Comparison of ENCODE assay signal across 12 mouse cellular contexts in genomic region chr12:79840465-79840864, GRCm38 (mm10).
DNase-seq lines count a peak whose midpoint lies in the region; ATAC-seq lines count a peak whose summit lies in the region.
"Had no signal": no experiment of that assay in that cellular context is flagged by ENCODE, and none has a peak within 500 bp of the region (broad histone marks: within the 10 kb centered on the region; RNA-seq: fewer than 3 reads in every experiment).

No protein-coding gene starts in this region.

- no peak overlapping the region for H3K4me3 ChIP-seq in heart, embryonic 12.5 days
- H3K4me3 ChIP-seq in midbrain, embryonic 10.5 days = no peak overlapping the region
- no peak overlapping the region for H3K4me3 ChIP-seq in midbrain, embryonic 15.5 days
- no peak overlapping the region for H3K4me3 ChIP-seq in embryonic facial prominence, embryonic 13.5 days
- H3K4me3 ChIP-seq in midbrain, embryonic 13.5 days (replicated peaks) = no peak overlapping the region

- H3K4me1 ChIP-seq in heart, embryonic 12.5 days (replicated peaks) = peaks cover 79% of the 10 kb centered on the region
- H3K4me1 ChIP-seq in midbrain, embryonic 10.5 days = peaks cover 84% of the 10 kb centered on the region
- peaks cover 28% of the 10 kb centered on the region for H3K4me1 ChIP-seq in midbrain, embryonic 15.5 days
- peaks cover 76% of the 10 kb centered on the region for H3K4me1 ChIP-seq in embryonic facial prominence, embryonic 13.5 days
- H3K4me1 ChIP-seq in midbrain, embryonic 13.5 days (replicated peaks) = peaks cover 65% of the 10 kb centered on the region

- no peaks in the 10 kb centered on the region for H3K36me3 ChIP-seq in heart, embryonic 12.5 days
- H3K36me3 ChIP-seq in midbrain, embryonic 10.5 days = no peaks in the 10 kb centered on the region
- H3K36me3 ChIP-seq in midbrain, embryonic 15.5 days (replicated peaks) = no peaks in the 10 kb centered on the region
- H3K36me3 ChIP-seq in embryonic facial prominence, embryonic 13.5 days = no peaks in the 10 kb centered on the region
- H3K36me3 ChIP-seq in midbrain, embryonic 13.5 days = no peaks in the 10 kb centered on the region
- H3K36me3 ChIP-seq: G1E had no signal

- H3K9me3 ChIP-seq in heart, embryonic 12.5 days (replicated peaks) = no peaks in the 10 kb centered on the region
- no peaks in the 10 kb centered on the region for H3K9me3 ChIP-seq in midbrain, embryonic 10.5 days (replicated peaks)
- H3K9me3 ChIP-seq in midbrain, embryonic 15.5 days = no peaks in the 10 kb centered on the region
- H3K9me3 ChIP-seq in embryonic facial prominence, embryonic 13.5 days = no peaks in the 10 kb centered on the region
- H3K9me3 ChIP-seq in midbrain, embryonic 13.5 days = no peaks in the 10 kb centered on the region
- H3K9me3 ChIP-seq: G1E had no signal

- no peak overlapping the region for H3K4me2 ChIP-seq in heart, embryonic 12.5 days
- no peak overlapping the region for H3K4me2 ChIP-seq in midbrain, embryonic 15.5 days
- H3K4me2 ChIP-seq in embryonic facial prominence, embryonic 13.5 days = no peak overlapping the region
- H3K4me2 ChIP-seq in midbrain, embryonic 13.5 days (replicated peaks) = no peak overlapping the region

- DNase-seq in heart, adult 9 months (ENCODE audit: low spot score in 2 of 2) = no peak
- no peak for DNase-seq in midbrain, embryonic 10.5 days (ENCODE audit: low spot score)
- DNase-seq: cerebellum, adult 2 months; embryo, embryonic 11 days; lung, adult 18-20 months; right cerebral cortex, postnatal 25 days had no signal

- ATAC-seq in heart, embryonic 12.5 days (ENCODE audit: insufficient number of reproducible peaks, low FRiP score) = no peak
- ATAC-seq in midbrain, embryonic 15.5 days (replicated peaks) = no peak
- no peak for ATAC-seq in embryonic facial prominence, embryonic 13.5 days (ENCODE audit: insufficient number of reproducible peaks, insufficient read depth, low FRiP score, low TSS enrichment, low read depth)
- no peak for ATAC-seq in midbrain, embryonic 13.5 days
- ATAC-seq in activated CD4-positive, CD25-positive, alpha-beta regulatory T cell, adult 4 months = no peak

- no peak overlapping the region for H3K9ac ChIP-seq in heart, embryonic 12.5 days
- no peak overlapping the region for H3K9ac ChIP-seq in midbrain, embryonic 15.5 days
- H3K9ac ChIP-seq in embryonic facial prominence, embryonic 13.5 days = no peak overlapping the region
- no peak overlapping the region for H3K9ac ChIP-seq in midbrain, embryonic 13.5 days (replicated peaks)

- 43% methylated on average over 5 of the region's 5 CpGs for WGBS in heart, embryonic 12.5 days
- WGBS in midbrain, embryonic 10.5 days = 54% methylated on average over 5 of the region's 5 CpGs
- WGBS in midbrain, embryonic 15.5 days = 55% methylated on average over 5 of the region's 5 CpGs
- 70% methylated on average over 5 of the region's 5 CpGs for WGBS in embryonic facial prominence, embryonic 13.5 days
- 40% methylated on average over 5 of the region's 5 CpGs for WGBS in midbrain, embryonic 13.5 days

- H3K27ac ChIP-seq in heart, embryonic 12.5 days (ENCODE audit: poor library complexity, severe bottlenecking) = peak overlapping the region; percentile 2; the same call in 1 of the 2 replicates
- peak overlapping the region; percentile 87 for H3K27ac ChIP-seq in midbrain, embryonic 10.5 days (replicated peaks)
- H3K27ac ChIP-seq in midbrain, embryonic 15.5 days = no peak overlapping the region
- H3K27ac ChIP-seq in embryonic facial prominence, embryonic 13.5 days = peak overlapping the region; percentile 78; the same call in 1 of the 2 replicates
- H3K27ac ChIP-seq in midbrain, embryonic 13.5 days = peak overlapping the region; percentile 63

- no peaks in the 10 kb centered on the region for H3K27me3 ChIP-seq in heart, embryonic 12.5 days (replicated peaks)
- no peaks in the 10 kb centered on the region for H3K27me3 ChIP-seq in midbrain, embryonic 10.5 days (ENCODE audit: low read depth, poor library complexity, severe bottlenecking)
- no peaks in the 10 kb centered on the region for H3K27me3 ChIP-seq in midbrain, embryonic 15.5 days (replicated peaks)
- H3K27me3 ChIP-seq in embryonic facial prominence, embryonic 13.5 days = no peaks in the 10 kb centered on the region
- H3K27me3 ChIP-seq in midbrain, embryonic 13.5 days = no peaks in the 10 kb centered on the region
